Mouse (Mus musculus) heart, embryonic 16.5 days (tissue): ENCODE results near the gene Abhd17c. TPM values are rescaled to one million over a fixed set of nuclear protein-coding genes. Genes with fewer than 3 reads are reported as not detected.
A peak's percentile ranks its signal among the peaks of the same experiment; 100 is the strongest.
"Not testable (repeated sequence)": the region's sequence is repeated elsewhere in the genome, so short reads cannot be mapped to it uniquely, and the experiment has no call there.

Experiments used
- ATAC-seq: fragments of 200-750 bp; cut with Nextera tagmentation; replicated peaks from 2 replicates; pipeline ENCODE4 v1.8.0; 2017; ENCODE audit warnings: moderate number of reproducible peaks; ENCODE audit not compliant: insufficient read depth, low FRiP score; ENCODE audit errors: extremely low read depth
- H3K27ac ChIP-seq: fragments of 300-500 bp; sonication (generic); 2 replicates; pipeline ENCODE4 v1.5.1; 2014; ENCODE audit warnings: mild to moderate bottlenecking, low read length, control low read depth, moderate library complexity
- H3K27me3 ChIP-seq: fragments of 300-500 bp; sonication (generic); 2 replicates; pipeline ENCODE4 v1.6.1; 2014; ENCODE audit warnings: low read length, mixed read lengths; ENCODE audit not compliant: control insufficient read depth, insufficient read depth
- H3K36me3 ChIP-seq: fragments of 300-500 bp; sonication (generic); 2 replicates; pipeline ENCODE4 v1.6.1; 2014; ENCODE audit not compliant: control insufficient read depth, insufficient read depth
- H3K4me1 ChIP-seq: fragments of 300-500 bp; sonication (generic); 2 replicates; pipeline ENCODE4 v1.6.1; 2014; ENCODE audit warnings: low read length, mixed read lengths; ENCODE audit not compliant: control insufficient read depth, insufficient read depth
- H3K4me2 ChIP-seq: fragments of 300-500 bp; sonication (generic); 2 replicates; pipeline ENCODE4 v1.6.1; 2014; ENCODE audit warnings: low read depth, mild to moderate bottlenecking, control low read depth, low read length
- H3K4me3 ChIP-seq: fragments of 300-500 bp; sonication (generic); 2 replicates; pipeline ENCODE4 v1.5.1; 2014; ENCODE audit warnings: mild to moderate bottlenecking, control low read depth, low read length
- H3K9ac ChIP-seq: fragments of 300-500 bp; sonication (generic); 2 replicates; pipeline ENCODE4 v1.6.1; 2014; ENCODE audit warnings: low read length, control low read depth
- H3K9me3 ChIP-seq: fragments of 300-500 bp; sonication (generic); replicated peaks from 2 replicates; pipeline ENCODE4 v1.6.1; 2016; ENCODE audit warnings: low read length; ENCODE audit not compliant: control insufficient read depth
- WGBS: fragments of 180-500 bp; shearing (Covaris S2); extraction: QIAGEN DNeasy Blood & Tissue Kit; methylation state at CpG from one replicate; pipeline ENCODE4 v1.1.7; 2014; 5-methylcytosine and 5-hydroxymethylcytosine counted together
- polyA plus RNA-seq: library from polyadenylated mRNA; unstranded; fragments of >200 nt; fragmentation: Nextera tagmentation; extraction: Ambion mirVana; gene quantifications from 2 replicates; pipeline ENCODE4 v1.2.1, GENCODE M21; 2015

Gene Abhd17c
- polyA plus RNA-seq, 1 experiment from 2014 or later = 14.5 TPM

GRCm38 (mm10) chr7:84132704-84133103 is 19.0 kb downstream of the Abhd17c start:
- no peaks in the 10 kb centered on the region for H3K9me3 ChIP-seq
- H3K4me1 ChIP-seq = peaks cover 71% of the 10 kb centered on the region
- H3K4me2 ChIP-seq = no peak overlapping the region
- WGBS = 27% methylated on average over 1 of the region's 1 CpGs
- no peaks in the 10 kb centered on the region for H3K27me3 ChIP-seq
- no peak overlapping the region for H3K4me3 ChIP-seq
- ATAC-seq = no peak
- no peak overlapping the region for H3K9ac ChIP-seq
- peak overlapping the region; percentile 51 for H3K27ac ChIP-seq
- H3K36me3 ChIP-seq = no peaks in the 10 kb centered on the region

DNA sequence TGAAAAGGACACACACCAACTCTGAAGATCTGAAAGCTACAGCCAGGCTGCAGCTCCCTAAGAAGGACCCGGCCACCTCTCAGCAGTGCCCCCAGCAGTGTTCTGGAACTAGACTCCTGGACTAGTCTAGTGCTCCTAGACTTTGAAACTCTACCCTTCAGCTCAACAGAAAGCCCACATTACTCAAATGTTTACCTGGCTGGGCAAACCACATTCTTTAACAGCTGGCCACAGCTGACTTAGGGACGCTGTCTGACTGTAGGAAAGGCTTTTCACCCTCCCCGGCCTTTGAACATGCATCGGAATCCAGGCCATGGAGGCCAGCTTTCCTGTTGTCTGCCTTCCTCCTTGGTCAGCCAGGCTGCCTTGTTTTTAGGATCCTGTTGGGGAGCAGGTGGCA is 20.0 kb downstream of the Abhd17c start:
- Histone ChIP-seq H3K9me3 (no peaks in the 10 kb centered on the region), H3K9ac (no peak overlapping the region), H3K36me3 (no peaks in the 10 kb centered on the region), H3K4me2 (no peak overlapping the region), H3K27ac (peak overlapping the region; percentile 23; the same call in 1 of the 2 replicates), H3K4me1 (peaks cover 75% of the 10 kb centered on the region), H3K27me3 (no peaks in the 10 kb centered on the region), H3K4me3 (no peak overlapping the region)
- 72% methylated on average over 4 of the region's 4 CpGs for WGBS
- ATAC-seq = no peak

DNA sequence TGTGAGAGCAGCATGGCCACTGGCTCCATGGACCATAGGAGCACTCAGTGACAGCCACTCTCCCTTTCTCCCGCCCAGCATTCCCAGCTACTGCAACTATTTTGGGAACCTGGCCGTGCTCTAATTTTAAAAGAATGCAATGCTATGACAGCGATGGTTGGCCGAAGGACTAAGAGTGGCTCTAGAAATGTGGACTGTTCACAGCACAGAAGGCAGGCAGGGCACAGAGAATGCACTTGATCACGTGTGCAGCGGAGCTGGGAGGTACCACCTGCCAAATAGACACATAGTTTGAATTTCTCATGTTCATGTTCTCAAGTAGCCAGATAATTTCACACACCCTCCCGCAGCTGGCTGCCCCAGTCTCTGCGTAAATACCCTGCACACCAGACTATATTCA is 23.0 kb downstream of the Abhd17c start:
- WGBS = 28% methylated on average over 8 of the region's 8 CpGs
- peak overlapping the region; percentile 6 for H3K9ac ChIP-seq
- H3K27ac ChIP-seq = peak overlapping the region; percentile 95
- H3K36me3 ChIP-seq = no peaks in the 10 kb centered on the region
- H3K9me3 ChIP-seq = no peaks in the 10 kb centered on the region
- peak; percentile 96 for ATAC-seq
- peak overlapping the region; percentile 52 for H3K4me2 ChIP-seq
- H3K4me1 ChIP-seq = peaks cover 81% of the 10 kb centered on the region
- H3K27me3 ChIP-seq = no peaks in the 10 kb centered on the region
- no peak overlapping the region for H3K4me3 ChIP-seq

DNA sequence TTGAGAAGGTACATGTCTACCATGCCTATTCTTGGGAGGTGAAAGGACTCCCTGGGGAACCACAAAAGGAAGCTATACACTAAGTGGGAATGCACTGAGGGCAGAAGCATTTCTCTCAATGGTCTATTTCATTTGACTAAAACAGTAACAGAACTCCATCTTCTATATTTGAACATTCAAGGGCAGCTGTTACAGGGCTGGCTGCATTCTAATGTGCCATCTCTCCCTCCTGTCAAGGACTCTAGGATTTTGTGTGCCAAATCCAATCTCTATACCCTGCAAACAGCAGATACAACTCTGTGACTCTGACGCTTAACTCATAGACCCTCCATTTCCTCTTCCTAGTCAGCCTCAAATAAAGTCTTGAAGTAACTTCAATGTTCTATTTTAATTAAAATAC is 26.0 kb downstream of the Abhd17c start:
- Histone ChIP-seq H3K4me3 (no peak overlapping the region), H3K4me2 (no peak overlapping the region), H3K4me1 (peaks cover 81% of the 10 kb centered on the region), H3K27ac (0 out of 2 replicates have a peak overlapping the region, but pooled peaks have one; percentile 1), H3K9ac (no peak overlapping the region), H3K27me3 (no peaks in the 10 kb centered on the region), H3K9me3 (no peaks in the 10 kb centered on the region), H3K36me3 (no peaks in the 10 kb centered on the region)
- 55% methylated on average over 1 of the region's 1 CpGs for WGBS
- no peak for ATAC-seq

- ATAC-seq, H3K27me3 ChIP-seq, H3K4me3 ChIP-seq, H3K36me3 ChIP-seq, H3K27ac ChIP-seq, H3K4me2 ChIP-seq, H3K9me3 ChIP-seq, H3K9ac ChIP-seq: not testable (repeated sequence)
- WGBS = 84% methylated on average over 3 of the region's 4 CpGs
- H3K4me1 ChIP-seq = peaks cover 86% of the 10 kb centered on the region
Measured at GRCm38 (mm10) chr7:84123651-84124050, 28.0 kb downstream of the Abhd17c start.

DNA sequence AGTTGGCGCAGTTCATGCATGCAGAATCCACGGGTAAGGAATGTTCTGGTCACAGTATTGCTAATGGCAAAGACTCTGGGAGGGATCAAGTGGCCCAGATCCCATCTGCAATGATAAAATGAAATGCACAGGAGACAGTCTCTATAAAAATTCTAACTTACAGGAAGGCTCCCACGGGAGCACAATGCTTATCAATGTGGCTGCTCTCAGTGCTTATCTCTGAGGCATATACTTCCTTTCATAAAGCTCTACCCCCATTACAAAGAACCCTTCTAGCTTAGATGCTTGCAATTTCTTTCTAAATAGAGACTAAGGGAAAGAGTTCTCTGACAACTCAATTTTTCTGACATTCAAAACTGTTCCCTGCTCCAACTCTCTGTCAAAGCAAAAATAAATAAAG is 29.9 kb downstream of the Abhd17c start:
- H3K4me1 ChIP-seq = peaks cover 85% of the 10 kb centered on the region
- no peak for ATAC-seq
- no peaks in the 10 kb centered on the region for H3K27me3 ChIP-seq
- no peak overlapping the region; the same call in 1 of the 2 replicates for H3K27ac ChIP-seq
- 41% methylated on average over 3 of the region's 3 CpGs for WGBS
- H3K9ac ChIP-seq = no peak overlapping the region
- no peak overlapping the region for H3K4me2 ChIP-seq
- no peaks in the 10 kb centered on the region for H3K9me3 ChIP-seq
- H3K36me3 ChIP-seq = no peaks in the 10 kb centered on the region
- no peak overlapping the region for H3K4me3 ChIP-seq

GRCm38 (mm10) chr7:84120142-84120760 is 31.4 kb downstream of the Abhd17c start:
- no peak for ATAC-seq
- Histone ChIP-seq H3K9me3 (no peaks in the 10 kb centered on the region), H3K4me3 (no peak overlapping the region), H3K27me3 (no peaks in the 10 kb centered on the region), H3K4me1 (peaks cover 79% of the 10 kb centered on the region), H3K27ac (peak overlapping the region; percentile 30), H3K9ac (no peak overlapping the region), H3K4me2 (no peak overlapping the region), H3K36me3 (0 out of 2 replicates have a peak, but pooled peaks cover 4% of the 10 kb centered on the region)
- 68% methylated on average over 5 of the region's 5 CpGs for WGBS

DNA sequence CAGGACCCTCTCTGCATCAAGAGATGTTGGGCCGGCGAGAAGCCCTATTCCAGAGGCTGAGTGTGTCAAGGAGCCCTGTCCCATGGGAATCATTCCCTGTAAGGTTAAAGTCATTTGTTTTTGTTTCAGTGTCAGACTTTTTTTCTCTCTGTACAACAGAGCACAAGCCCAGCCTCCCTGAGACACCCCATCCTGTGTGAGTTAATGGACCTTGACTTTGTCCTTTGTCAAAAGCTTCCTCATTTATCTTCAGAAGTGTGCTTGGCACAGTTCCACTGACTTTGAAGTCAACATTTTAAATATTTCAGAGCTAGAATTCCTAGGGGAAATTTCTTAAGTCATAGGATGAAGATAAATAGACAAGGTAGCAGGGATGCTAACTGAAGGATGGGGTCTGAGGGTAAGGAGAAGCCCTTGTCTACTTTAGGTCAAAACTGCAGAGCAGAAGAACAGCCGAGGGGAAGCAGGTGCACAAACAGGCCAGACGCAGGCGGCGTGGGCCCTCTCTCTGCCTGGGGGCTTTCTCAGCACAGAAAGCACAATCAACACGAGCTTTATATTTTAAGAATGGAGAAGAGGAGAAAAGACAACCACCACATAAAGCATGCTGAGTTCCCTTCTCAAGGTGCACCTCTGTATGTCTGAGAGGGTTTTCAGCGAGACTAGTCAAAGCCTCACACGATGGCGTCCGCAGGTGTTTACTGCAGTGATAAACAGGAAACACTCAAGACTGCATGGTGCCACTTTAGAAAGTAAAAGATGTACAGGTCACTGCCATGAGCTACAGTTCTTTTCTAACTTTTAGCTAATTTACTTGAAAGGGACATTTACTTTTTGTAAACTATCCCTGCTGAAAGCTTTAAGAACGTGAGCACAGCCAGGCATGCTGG is 32.2 kb downstream of the Abhd17c start:
- no peak for ATAC-seq
- WGBS = 56% methylated on average over 12 of the region's 12 CpGs
- peak overlapping the region; percentile 30 for H3K27ac ChIP-seq
- H3K4me1 ChIP-seq = peaks cover 73% of the 10 kb centered on the region
- no peak overlapping the region for H3K4me2 ChIP-seq
- H3K27me3 ChIP-seq = no peaks in the 10 kb centered on the region
- H3K4me3 ChIP-seq = no peak overlapping the region
- H3K9ac ChIP-seq = no peak overlapping the region
- H3K9me3 ChIP-seq = no peaks in the 10 kb centered on the region
- H3K36me3 ChIP-seq = 0 out of 2 replicates have a peak, but pooled peaks cover 4% of the 10 kb centered on the region

DNA sequence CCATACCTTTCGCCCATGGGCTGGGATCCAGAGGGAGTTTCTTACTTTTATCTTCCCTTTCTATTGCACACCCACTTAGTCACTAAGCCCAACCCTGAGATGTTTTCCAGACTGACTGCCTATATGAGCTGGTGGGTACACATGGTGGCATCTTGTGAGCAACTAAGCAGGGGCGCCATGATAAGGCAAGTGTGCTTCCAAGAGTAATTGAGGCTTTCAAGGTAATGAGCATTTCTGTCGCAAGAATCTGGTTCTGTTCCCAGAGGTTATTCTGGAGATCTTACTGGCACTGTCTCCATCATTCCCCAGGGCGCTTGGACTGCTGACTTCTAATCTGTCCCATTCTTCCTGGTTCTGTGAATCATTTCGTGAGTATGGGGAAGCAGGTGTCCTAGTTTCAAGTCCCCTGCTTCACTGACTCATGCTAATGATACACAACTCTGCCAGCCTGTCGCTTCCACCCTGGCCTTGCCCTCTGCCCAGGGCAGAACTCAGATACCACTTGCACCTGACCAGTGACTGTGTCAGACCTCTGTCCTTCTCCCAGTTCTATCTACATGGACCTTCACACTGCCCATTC is 34.1 kb downstream of the Abhd17c start:
- Histone ChIP-seq H3K4me3 (no peak overlapping the region), H3K9ac (no peak overlapping the region), H3K36me3 (peaks cover 13% of the 10 kb centered on the region), H3K27me3 (no peaks in the 10 kb centered on the region), H3K9me3 (no peaks in the 10 kb centered on the region), H3K4me2 (no peak overlapping the region), H3K4me1 (peaks cover 69% of the 10 kb centered on the region), H3K27ac (peak overlapping the region; percentile 13; the same call in 1 of the 2 replicates)
- no peak for ATAC-seq
- 60% methylated on average over 6 of the region's 6 CpGs for WGBS
